ENCODE assay signal across 10 mouse cellular contexts in the genomic region with DNA sequence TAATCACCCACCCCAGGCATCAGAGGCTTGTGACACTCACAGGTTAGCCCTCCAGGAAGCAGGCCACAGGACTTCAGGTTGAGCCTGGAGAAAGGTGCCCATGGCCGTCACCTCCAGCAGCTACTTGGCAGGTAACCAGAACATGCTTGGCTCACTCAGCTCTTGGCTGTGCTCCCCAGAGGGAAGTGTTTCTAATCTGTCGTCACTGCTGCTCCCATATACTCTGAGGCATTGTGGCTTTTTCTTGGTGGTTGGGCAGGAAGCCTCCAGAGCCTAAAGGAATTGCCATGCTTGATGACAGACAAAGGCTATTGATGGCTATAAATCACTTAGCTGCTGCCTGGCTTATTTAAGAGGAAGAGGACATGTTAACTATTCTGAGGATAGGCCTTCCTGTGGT.
A peak's percentile ranks its signal among the peaks of the same experiment; 100 is the strongest.
DNase-seq lines count a peak whose midpoint lies in the region; ATAC-seq lines count a peak whose summit lies in the region.
"Had no signal": no experiment of that assay in that cellular context is flagged by ENCODE, and none has a peak within 500 bp of the region (broad histone marks: within the 10 kb centered on the region; RNA-seq: fewer than 3 reads in every experiment).

No protein-coding gene starts in this region.

- H3K27me3 ChIP-seq in forebrain, embryonic 16.5 days (replicated peaks; ENCODE audit: control insufficient read depth, insufficient read depth, low read length): no peaks in the 10 kb centered on the region
- H3K27me3 ChIP-seq: midbrain, embryonic 12.5 days had no signal

- H3K36me3 ChIP-seq in forebrain, embryonic 16.5 days (ENCODE audit: control insufficient read depth, insufficient read depth): no peaks in the 10 kb centered on the region
- H3K36me3 ChIP-seq: midbrain, embryonic 12.5 days had no signal

- DNase-seq in adrenal gland, adult 2 months: peak; percentile 59
- DNase-seq in adrenal gland, postnatal 4 days (ENCODE audit: low spot score in 2 of 2): no peak
- peak; percentile 27 for DNase-seq in urinary bladder, postnatal 14 days (ENCODE audit: low spot score)
- no peak for DNase-seq in urinary bladder, postnatal 36 days (ENCODE audit: low spot score in 2 of 2)
- peak; percentile 35 for DNase-seq in kidney, postnatal 10 days
- no peak for DNase-seq in embryo, embryonic 11 days
- DNase-seq in right cerebral cortex, postnatal 36 days (ENCODE audit: low spot score in 2 of 2): no peak
- DNase-seq: B cell, adult 2 months had no signal

- no peak overlapping the region for H3K4me2 ChIP-seq in forebrain, embryonic 16.5 days (ENCODE audit: low read length)
- H3K4me2 ChIP-seq: midbrain, embryonic 12.5 days had no signal

- H3K4me1 ChIP-seq in forebrain, embryonic 16.5 days (replicated peaks; ENCODE audit: control insufficient read depth, insufficient read depth, low read length): no peaks in the 10 kb centered on the region

- H3K4me3 ChIP-seq in forebrain, embryonic 16.5 days (replicated peaks; ENCODE audit: low read length): no peak overlapping the region
- H3K4me3 ChIP-seq: midbrain, embryonic 12.5 days had no signal

- H3K9me3 ChIP-seq in forebrain, embryonic 16.5 days (ENCODE audit: control insufficient read depth, low read length): no peaks in the 10 kb centered on the region
- H3K9me3 ChIP-seq: midbrain, embryonic 12.5 days had no signal

- ATAC-seq in forebrain, embryonic 16.5 days: no peak

- no peak overlapping the region for H3K27ac ChIP-seq in forebrain, embryonic 16.5 days (ENCODE audit: low read length)
- H3K27ac ChIP-seq: midbrain, embryonic 12.5 days had no signal

- H3K9ac ChIP-seq in forebrain, embryonic 16.5 days (replicated peaks; ENCODE audit: low read depth, low read length): no peak overlapping the region
- H3K9ac ChIP-seq: midbrain, embryonic 12.5 days had no signal

- 39% methylated on average over 2 of the region's 2 CpGs for WGBS in forebrain, embryonic 16.5 days

Comparison
In these comparisons a context has a peak if more than half of its experiments do, and no peak if none do; other contexts are left out.
1. DNase-seq: peak in adrenal gland, adult 2 months (single experiment), urinary bladder, postnatal 14 days (single experiment) and kidney, postnatal 10 days (single experiment); none in adrenal gland, postnatal 4 days (0 of 2), urinary bladder, postnatal 36 days (0 of 2), embryo, embryonic 11 days (single experiment) and right cerebral cortex, postnatal 36 days (0 of 2).